Mouse (Mus musculus) kidney, postnatal 0 days (tissue): ENCODE data around the gene Ttc7b. TPM values are rescaled to one million over a fixed set of nuclear protein-coding genes. Genes with fewer than 3 reads are reported as not detected.
A peak's percentile ranks its signal among the peaks of the same experiment; 100 is the strongest.

Source experiments
- ATAC-seq: fragments of 200-750 bp; cut with Nextera tagmentation; replicated peaks from 2 replicates; pipeline ENCODE4 v1.8.0; 2017; ENCODE audit warnings: low read depth, moderate number of reproducible peaks, moderate TSS enrichment, moderate library complexity; ENCODE audit not compliant: low FRiP score
- DNase-seq: peaks from one replicate; pipeline ENCODE4 v3.0.0-alpha.2; 2016; ENCODE audit warnings: low spot score
- H3K27ac ChIP-seq: fragments of 300-500 bp; sonication (generic); 2 replicates; pipeline ENCODE4 v1.5.1; 2014; ENCODE audit warnings: mild to moderate bottlenecking
- H3K27me3 ChIP-seq: fragments of 300-500 bp; sonication (generic); 2 replicates; pipeline ENCODE4 v1.6.1; 2014; ENCODE audit warnings: low read length, mixed read lengths; ENCODE audit not compliant: insufficient read depth
- H3K36me3 ChIP-seq: fragments of 300-500 bp; sonication (generic); 2 replicates; pipeline ENCODE4 v1.6.1; 2014; ENCODE audit warnings: low read length, mixed read lengths; ENCODE audit not compliant: insufficient read depth
- H3K4me1 ChIP-seq: fragments of 300-500 bp; sonication (generic); replicated peaks from 2 replicates; pipeline ENCODE4 v1.6.1; 2014; ENCODE audit warnings: antibody characterized with exemption, low read length, mixed read lengths; ENCODE audit not compliant: insufficient read depth
- H3K4me2 ChIP-seq: fragments of 300-500 bp; sonication (generic); 2 replicates; pipeline ENCODE4 v1.6.1; 2014; ENCODE audit warnings: mild to moderate bottlenecking, low read length, moderate library complexity, mixed read lengths
- H3K4me3 ChIP-seq: fragments of 300-500 bp; sonication (generic); replicated peaks from 2 replicates; pipeline ENCODE4 v1.5.1; 2014; ENCODE audit warnings: low read depth, low read length
- H3K9ac ChIP-seq: fragments of 300-500 bp; sonication (generic); 2 replicates; pipeline ENCODE4 v1.6.1; 2014; ENCODE audit warnings: low read depth, low read length
- H3K9me3 ChIP-seq: fragments of 300-500 bp; sonication (generic); replicated peaks from 2 replicates; pipeline ENCODE4 v1.6.1; 2016; ENCODE audit warnings: low read length, inconsistent platforms, mixed read lengths
- CTCF ChIP-seq: IDR thresholded peaks from 2 replicates; pipeline ENCODE4 v1.5.1; 2016; ENCODE audit warnings: antibody characterized with exemption, low read depth, mild to moderate bottlenecking, moderate library complexity
- WGBS: fragments of 180-500 bp; shearing (Covaris S2); extraction: QIAGEN DNeasy Blood & Tissue Kit; methylation state at CpG from one replicate; pipeline ENCODE4 v1.1.7; 2014; 5-methylcytosine and 5-hydroxymethylcytosine counted together
- polyA plus RNA-seq: library from polyadenylated mRNA; unstranded; fragments of >200 nt; fragmentation: Nextera tagmentation; extraction: Ambion mirVana; gene quantifications from 2 replicates; pipeline ENCODE4 v1.2.1, GENCODE M21; 2015

Ttc7b gene
- polyA plus RNA-seq, 1 experiment from 2014 or later: 6.1 TPM

- no peaks in the 10 kb centered on the region for H3K9me3 ChIP-seq
- WGBS: 89% methylated on average over 5 of the region's 5 CpGs
- H3K36me3 ChIP-seq: 0 out of 2 replicates have a peak, but pooled peaks cover 7% of the 10 kb centered on the region
- H3K4me2 ChIP-seq: no peak overlapping the region
- DNase-seq: no peak
- H3K27ac ChIP-seq: no peak overlapping the region
- no peak for ATAC-seq
- no peak overlapping the region for H3K9ac ChIP-seq
- H3K4me3 ChIP-seq: no peak overlapping the region
- TF ChIP-seq CTCF: no peak
- H3K4me1 ChIP-seq: 0 out of 2 replicates have a peak, but pooled peaks cover 4% of the 10 kb centered on the region
- no peaks in the 10 kb centered on the region for H3K27me3 ChIP-seq
Measured at GRCm38 (mm10) chr12:100300446-100300845, 220.2 kb downstream of the Ttc7b start.

- DNase-seq (peak; percentile 44), ATAC-seq (no peak)
- no peak for TF ChIP-seq CTCF
- Histone ChIP-seq H3K27ac (no peak overlapping the region), H3K4me3 (no peak overlapping the region), H3K36me3 (0 out of 2 replicates have a peak, but pooled peaks cover 7% of the 10 kb centered on the region), H3K4me2 (no peak overlapping the region), H3K9ac (0 out of 2 replicates have a peak overlapping the region, but pooled peaks have one; percentile 8), H3K4me1 (0 out of 2 replicates have a peak, but pooled peaks cover 4% of the 10 kb centered on the region), H3K27me3 (no peaks in the 10 kb centered on the region), H3K9me3 (no peaks in the 10 kb centered on the region)
- 35% methylated on average over 8 of the region's 8 CpGs for WGBS
Measured at GRCm38 (mm10) chr12:100299322-100299726, 221.3 kb downstream of the Ttc7b start.

- Histone ChIP-seq H3K9ac (0 out of 2 replicates have a peak overlapping the region, but pooled peaks have one; percentile 8), H3K27ac (no peak overlapping the region), H3K4me3 (no peak overlapping the region), H3K36me3 (0 out of 2 replicates have a peak, but pooled peaks cover 7% of the 10 kb centered on the region), H3K27me3 (no peaks in the 10 kb centered on the region), H3K4me1 (0 out of 2 replicates have a peak, but pooled peaks cover 4% of the 10 kb centered on the region), H3K9me3 (no peaks in the 10 kb centered on the region), H3K4me2 (no peak overlapping the region)
- DNase-seq (peak; percentile 28), ATAC-seq (no peak)
- no peak for TF ChIP-seq CTCF
- WGBS: 80% methylated on average over 2 of the region's 2 CpGs
Measured at GRCm38 (mm10) chr12:100298788-100299187, 221.8 kb downstream of the Ttc7b start.

GRCm38 (mm10) chr12:100297961-100298360, 222.7 kb downstream of the Ttc7b start:
- no peaks in the 10 kb centered on the region for H3K27me3 ChIP-seq
- H3K36me3 ChIP-seq: 0 out of 2 replicates have a peak, but pooled peaks cover 7% of the 10 kb centered on the region
- H3K4me3 ChIP-seq: no peak overlapping the region
- H3K9ac ChIP-seq: no peak overlapping the region
- no peak overlapping the region for H3K4me2 ChIP-seq
- no peaks in the 10 kb centered on the region for H3K9me3 ChIP-seq
- no peak for ATAC-seq
- 80% methylated on average over 4 of the region's 4 CpGs for WGBS
- H3K27ac ChIP-seq: no peak overlapping the region
- no peak for TF ChIP-seq CTCF
- DNase-seq: no peak
- 0 out of 2 replicates have a peak, but pooled peaks cover 4% of the 10 kb centered on the region for H3K4me1 ChIP-seq

GRCm38 (mm10) chr12:100294457-100294856, 226.2 kb downstream of the Ttc7b start:
- Histone ChIP-seq H3K4me2 (no peak overlapping the region), H3K4me1 (peaks cover 12% of the 10 kb centered on the region; the same call in 1 of the 2 replicates), H3K27ac (no peak overlapping the region), H3K9me3 (no peaks in the 10 kb centered on the region), H3K9ac (no peak overlapping the region), H3K36me3 (no peaks in the 10 kb centered on the region), H3K27me3 (no peaks in the 10 kb centered on the region), H3K4me3 (no peak overlapping the region)
- no peak for ATAC-seq
- WGBS: 84% methylated on average over 2 of the region's 2 CpGs
- no peak for DNase-seq
- TF ChIP-seq CTCF: no peak; the same call in 1 of the 2 replicates

- peaks cover 10% of the 10 kb centered on the region; the same call in 1 of the 2 replicates for H3K4me1 ChIP-seq
- ATAC-seq: no peak
- no peak for TF ChIP-seq CTCF
- WGBS: 66% methylated on average over 9 of the region's 9 CpGs
- no peak overlapping the region for H3K9ac ChIP-seq
- H3K4me2 ChIP-seq: no peak overlapping the region
- DNase-seq: no peak
- no peaks in the 10 kb centered on the region for H3K36me3 ChIP-seq
- H3K27me3 ChIP-seq: no peaks in the 10 kb centered on the region
- no peak overlapping the region for H3K4me3 ChIP-seq
- no peak overlapping the region for H3K27ac ChIP-seq
- H3K9me3 ChIP-seq: no peaks in the 10 kb centered on the region
Measured at GRCm38 (mm10) chr12:100293956-100294355, 226.7 kb downstream of the Ttc7b start.
